ENCODE assay signal across 8 mouse cellular contexts in genomic region chr19:7310704-7311103, GRCm38 (mm10). TPM values are rescaled to one million over a fixed set of nuclear protein-coding genes. Genes with fewer than 3 reads are reported as not detected.
DNase-seq lines count a peak whose midpoint lies in the region; ATAC-seq lines count a peak whose summit lies in the region.

No protein-coding gene starts in this region.

- H3K27ac ChIP-seq in heart, embryonic 10.5 days: peak overlapping the region; percentile 87
- H3K27ac ChIP-seq in kidney, embryonic 15.5 days: peak overlapping the region; percentile 82
- peak overlapping the region; percentile 79 for H3K27ac ChIP-seq in lung, embryonic 16.5 days (ENCODE audit: low read length)

- H3K4me3 ChIP-seq in heart, embryonic 10.5 days: peak overlapping the region; percentile 18
- no peak overlapping the region for H3K4me3 ChIP-seq in kidney, embryonic 15.5 days (replicated peaks)
- no peak overlapping the region for H3K4me3 ChIP-seq in lung, embryonic 16.5 days (ENCODE audit: low read length)

- WGBS in heart, embryonic 10.5 days: 5% methylated on average over 5 of the region's 5 CpGs
- 11% methylated on average over 5 of the region's 5 CpGs for WGBS in kidney, embryonic 15.5 days
- WGBS in lung, embryonic 16.5 days: 25% methylated on average over 5 of the region's 5 CpGs

- H3K9ac ChIP-seq in kidney, embryonic 15.5 days: no peak overlapping the region
- peak overlapping the region; percentile 39; the same call in 1 of the 2 replicates for H3K9ac ChIP-seq in lung, embryonic 16.5 days (ENCODE audit: low read length)

- peak; percentile 42 for DNase-seq in 3134 (ENCODE audit: extremely low read depth, insufficient read length, low spot score)
- peak; percentile 63 for DNase-seq in Muller cell, postnatal 12 days (ENCODE audit: inconsistent ontology term)
- peak; percentile 44 for DNase-seq in embryo, embryonic 10.5 days (ENCODE audit: low spot score)
- peak; percentile 89 for DNase-seq in heart, embryonic 10.5 days (ENCODE audit: low spot score)
- peak; percentile 45 for DNase-seq in skeletal muscle tissue, adult 2 months (ENCODE audit: low read depth, low spot score)
- DNase-seq in thymus, postnatal 25 days: no peak

- peak; percentile 77 for ATAC-seq in kidney, embryonic 15.5 days (replicated peaks; ENCODE audit: low FRiP score)
- ATAC-seq in lung, embryonic 16.5 days (ENCODE audit: low read depth): peak; percentile 74

- H3K36me3 ChIP-seq in heart, embryonic 10.5 days: no peaks in the 10 kb centered on the region
- no peaks in the 10 kb centered on the region for H3K36me3 ChIP-seq in kidney, embryonic 15.5 days
- H3K36me3 ChIP-seq in lung, embryonic 16.5 days (ENCODE audit: control insufficient read depth, insufficient read depth, low read length): no peaks in the 10 kb centered on the region

- peaks cover 73% of the 10 kb centered on the region for H3K4me1 ChIP-seq in heart, embryonic 10.5 days
- peaks cover 91% of the 10 kb centered on the region for H3K4me1 ChIP-seq in kidney, embryonic 15.5 days
- peaks cover 67% of the 10 kb centered on the region for H3K4me1 ChIP-seq in lung, embryonic 16.5 days (replicated peaks; ENCODE audit: control insufficient read depth, insufficient read depth, low read length)

- no peaks in the 10 kb centered on the region for H3K9me3 ChIP-seq in heart, embryonic 10.5 days
- H3K9me3 ChIP-seq in kidney, embryonic 15.5 days (replicated peaks): no peaks in the 10 kb centered on the region
- no peaks in the 10 kb centered on the region for H3K9me3 ChIP-seq in lung, embryonic 16.5 days (ENCODE audit: control insufficient read depth, low read length)

- H3K27me3 ChIP-seq in heart, embryonic 10.5 days (ENCODE audit: insufficient read depth, poor library complexity, severe bottlenecking): no peaks in the 10 kb centered on the region
- no peaks in the 10 kb centered on the region for H3K27me3 ChIP-seq in kidney, embryonic 15.5 days
- no peaks in the 10 kb centered on the region for H3K27me3 ChIP-seq in lung, embryonic 16.5 days (ENCODE audit: control insufficient read depth, insufficient read depth, low read depth, low read length)

- H3K4me2 ChIP-seq in kidney, embryonic 15.5 days: no peak overlapping the region
- H3K4me2 ChIP-seq in lung, embryonic 16.5 days (ENCODE audit: low read depth, low read length): 0 out of 2 replicates have a peak overlapping the region, but pooled peaks have one; percentile 6

RNA-seq across cellular contexts. Expression of gene Mark2, which starts 31.0 kb away (rescaled TPM):
- 37.4 and 50.6 TPM in 2 replicates for polyA plus RNA-seq in heart, embryonic 10.5 days (2016; fragmentation: Nextera tagmentation; extraction: Ambion mirVana)
- 39.8 and 45.1 TPM in 2 replicates for polyA plus RNA-seq in kidney, embryonic 15.5 days (2015; fragmentation: Nextera tagmentation; extraction: Ambion mirVana)
- 33.4 and 35.0 TPM in 2 replicates for polyA plus RNA-seq in lung, embryonic 16.5 days (2015; fragmentation: Nextera tagmentation; extraction: Ambion mirVana)

RNA-seq across cellular contexts. Expression of gene Rcor2, which starts 43.6 kb away (rescaled TPM):
- polyA plus RNA-seq in heart, embryonic 10.5 days (2016; fragmentation: Nextera tagmentation; extraction: Ambion mirVana): 18.5 and 27.1 TPM in 2 replicates
- 15.9 and 16.0 TPM in 2 replicates for polyA plus RNA-seq in kidney, embryonic 15.5 days (2015; fragmentation: Nextera tagmentation; extraction: Ambion mirVana)
- 5.9 and 8.5 TPM in 2 replicates for polyA plus RNA-seq in lung, embryonic 16.5 days (2015; fragmentation: Nextera tagmentation; extraction: Ambion mirVana)
